Mouse (Mus musculus) limb, embryonic 12.5 days (tissue): ENCODE data around the gene Sbsn. TPM values are rescaled to one million over a fixed set of nuclear protein-coding genes. Genes with fewer than 3 reads are reported as not detected.

ENCODE experiments used
- ATAC-seq: fragments of 200-750 bp; cut with Nextera tagmentation; 2 replicates; pipeline ENCODE4 v1.8.0; 2017; ENCODE audit warnings: low read depth, moderate TSS enrichment; ENCODE audit not compliant: insufficient number of reproducible peaks, insufficient read depth, low FRiP score, low TSS enrichment
- H3K27ac ChIP-seq: fragments of 300-500 bp; sonication (generic); 2 replicates; pipeline ENCODE4 v1.5.1; 2016; ENCODE audit warnings: mild to moderate bottlenecking, moderate library complexity
- H3K27me3 ChIP-seq: fragments of 300-500 bp; sonication (generic); 2 replicates; pipeline ENCODE4 v1.6.1; 2016; ENCODE audit warnings: mild to moderate bottlenecking, moderate library complexity
- H3K36me3 ChIP-seq: fragments of 300-500 bp; sonication (generic); 2 replicates; pipeline ENCODE4 v1.6.1; 2016; ENCODE audit warnings: mild to moderate bottlenecking, moderate library complexity
- H3K4me1 ChIP-seq: fragments of 300-500 bp; sonication (generic); replicated peaks from 2 replicates; pipeline ENCODE4 v1.6.1; 2016
- H3K4me2 ChIP-seq: fragments of 300-500 bp; sonication (generic); 2 replicates; pipeline ENCODE4 v1.6.1; 2016; ENCODE audit warnings: mild to moderate bottlenecking, moderate library complexity
- H3K4me3 ChIP-seq: fragments of 300-500 bp; sonication (generic); replicated peaks from 2 replicates; pipeline ENCODE4 v1.5.1; 2016; ENCODE audit warnings: mild to moderate bottlenecking
- H3K9ac ChIP-seq: fragments of 300-500 bp; sonication (generic); replicated peaks from 2 replicates; pipeline ENCODE4 v1.6.1; 2016; ENCODE audit warnings: mild to moderate bottlenecking, moderate library complexity
- H3K9me3 ChIP-seq: fragments of 300-500 bp; sonication (generic); 2 replicates; pipeline ENCODE4 v1.6.1; 2016; ENCODE audit warnings: mild to moderate bottlenecking, moderate library complexity
- WGBS: fragments of 180-500 bp; shearing (Covaris S2); methylation state at CpG from one replicate; pipeline ENCODE4 v1.1.7; 2016; 5-methylcytosine and 5-hydroxymethylcytosine counted together
- polyA plus RNA-seq: library from polyadenylated mRNA; unstranded; fragments of >200 nt; fragmentation: Nextera tagmentation; extraction: Ambion mirVana; gene quantifications from 2 replicates; pipeline ENCODE4 v1.2.1, GENCODE M21; 2016

The Sbsn gene
- polyA plus RNA-seq, 1 experiment from 2014 or later: 1.7 TPM

GRCm38 (mm10) chr7:30758853-30759252, 7.6 kb downstream of the Sbsn start:
- no peak overlapping the region for H3K4me2 ChIP-seq
- no peak overlapping the region for H3K27ac ChIP-seq
- H3K27me3 ChIP-seq: peaks cover 2% of the 10 kb centered on the region; the same call in 1 of the 2 replicates
- no peak overlapping the region for H3K9ac ChIP-seq
- peaks cover 11% of the 10 kb centered on the region for H3K9me3 ChIP-seq
- no peak overlapping the region for H3K4me3 ChIP-seq
- peaks cover 28% of the 10 kb centered on the region for H3K36me3 ChIP-seq
- 23% methylated on average over 4 of the region's 4 CpGs for WGBS
- H3K4me1 ChIP-seq: no peaks in the 10 kb centered on the region
- ATAC-seq: no peak

DNA sequence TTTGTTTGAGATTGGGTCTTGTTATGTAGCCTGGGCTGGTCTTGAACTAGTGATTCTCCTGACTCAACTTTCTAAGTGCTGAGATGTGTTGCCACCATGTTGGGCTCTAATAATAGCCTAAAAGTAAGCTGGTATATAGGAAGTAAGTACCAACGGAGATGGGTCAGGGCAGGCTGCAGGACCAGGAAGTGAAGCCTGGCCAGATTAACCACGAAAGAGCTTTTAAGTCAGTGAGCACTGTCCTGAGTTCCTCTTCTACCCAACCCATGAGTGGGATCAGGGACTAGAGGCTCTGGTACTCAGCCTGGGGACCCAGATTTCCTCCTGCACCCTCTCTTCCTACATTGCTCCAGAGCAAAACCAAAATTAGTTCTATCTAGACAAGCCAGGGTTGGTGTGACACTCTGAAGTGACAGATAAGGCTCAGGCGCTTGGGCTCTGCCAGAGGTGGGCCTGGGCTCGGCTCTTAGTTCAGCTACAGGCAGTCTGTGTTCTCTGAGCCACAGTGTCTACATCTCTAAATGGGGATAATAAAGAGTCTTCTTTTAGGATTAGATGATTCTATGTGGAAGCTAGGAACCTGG, 10.6 kb downstream of the Sbsn start:
- Histone ChIP-seq H3K27me3 (peaks cover 22% of the 10 kb centered on the region), H3K4me2 (no peak overlapping the region), H3K4me1 (no peaks in the 10 kb centered on the region), H3K9ac (no peak overlapping the region), H3K4me3 (no peak overlapping the region), H3K27ac (no peak overlapping the region), H3K36me3 (no peaks in the 10 kb centered on the region), H3K9me3 (no peaks in the 10 kb centered on the region)
- WGBS: 78% methylated on average over 4 of the region's 4 CpGs
- ATAC-seq: no peak

GRCm38 (mm10) chr7:30763456-30763855, 12.2 kb downstream of the Sbsn start, which contains the start of gene Dmkn:
Gene Dmkn (plus strand): TSS chr7:30763756.
- H3K4me3 ChIP-seq: no peak within 1 kb of the TSS

DNA sequence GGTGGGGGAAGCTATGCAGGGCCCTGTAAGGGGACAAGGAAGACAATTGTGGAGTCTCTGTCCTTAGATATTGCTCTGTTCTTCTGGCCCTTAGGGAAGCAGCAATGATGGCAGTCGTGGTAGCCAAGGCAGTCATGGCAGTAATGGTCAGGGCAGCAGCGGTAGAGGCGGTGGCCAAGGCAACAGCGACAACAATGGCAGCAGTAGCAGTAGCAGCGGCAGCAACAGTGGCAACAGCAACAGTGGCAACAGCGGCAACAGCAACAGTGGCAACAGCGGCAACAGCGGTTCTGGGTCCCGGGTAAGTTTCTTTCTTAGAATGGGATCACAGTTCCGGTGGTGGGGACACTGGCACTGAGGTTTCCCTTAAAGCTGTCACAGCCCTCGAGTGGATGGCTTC, 13.9 kb downstream of the Sbsn start:
- ATAC-seq: no peak
- Histone ChIP-seq H3K9me3 (no peaks in the 10 kb centered on the region), H3K4me3 (no peak overlapping the region), H3K9ac (no peak overlapping the region; the same call in 1 of the 2 replicates), H3K4me1 (no peaks in the 10 kb centered on the region), H3K27me3 (peaks cover 27% of the 10 kb centered on the region), H3K36me3 (no peaks in the 10 kb centered on the region), H3K4me2 (peak overlapping the region; percentile 17; the same call in 1 of the 2 replicates), H3K27ac (no peak overlapping the region)
- 35% methylated on average over 11 of the region's 11 CpGs for WGBS

More at GRCm38 (mm10) chr7:30763456-30763855, 12.2 kb downstream of the Sbsn start, which contains the start of gene Dmkn:
- Histone ChIP-seq H3K27ac (no peak within 1 kb of the TSS), H3K9ac (no peak within 1 kb of the TSS), H3K36me3 (no peaks in the 10 kb centered on the region), H3K9me3 (no peaks in the 10 kb centered on the region), H3K27me3 (peaks cover 22% of the 10 kb centered on the region), H3K4me2 (no peak within 1 kb of the TSS), H3K4me1 (no peaks in the 10 kb centered on the region)
- 49% methylated on average over 5 of the region's 5 CpGs for WGBS
- ATAC-seq: no peak

- no peak for ATAC-seq
- no peaks in the 10 kb centered on the region for H3K36me3 ChIP-seq
- H3K4me1 ChIP-seq: no peaks in the 10 kb centered on the region
- H3K27me3 ChIP-seq: peaks cover 27% of the 10 kb centered on the region
- peaks cover 3% of the 10 kb centered on the region; the same call in 1 of the 2 replicates for H3K9me3 ChIP-seq
- no peak overlapping the region for H3K27ac ChIP-seq
- H3K9ac ChIP-seq: no peak overlapping the region
- H3K4me2 ChIP-seq: no peak overlapping the region
- no peak overlapping the region for H3K4me3 ChIP-seq
- 86% methylated on average over 4 of the region's 4 CpGs for WGBS
These were observed 15.1 kb downstream of the Sbsn start for GRCm38 (mm10) chr7:30766408-30766807.

GRCm38 (mm10) chr7:30769236-30769635, 18.0 kb downstream of the Sbsn start:
- H3K4me3 ChIP-seq: no peak overlapping the region
- H3K9me3 ChIP-seq: peaks cover 3% of the 10 kb centered on the region; the same call in 1 of the 2 replicates
- H3K4me2 ChIP-seq: no peak overlapping the region
- no peak overlapping the region for H3K27ac ChIP-seq
- H3K36me3 ChIP-seq: no peaks in the 10 kb centered on the region
- 34% methylated on average over 9 of the region's 9 CpGs for WGBS
- H3K9ac ChIP-seq: no peak overlapping the region
- no peaks in the 10 kb centered on the region for H3K4me1 ChIP-seq
- no peak for ATAC-seq
- H3K27me3 ChIP-seq: peaks cover 21% of the 10 kb centered on the region

- Histone ChIP-seq H3K36me3 (no peaks in the 10 kb centered on the region), H3K27ac (no peak overlapping the region), H3K9ac (no peak overlapping the region), H3K4me1 (no peaks in the 10 kb centered on the region), H3K4me3 (no peak overlapping the region), H3K4me2 (no peak overlapping the region), H3K27me3 (no peaks in the 10 kb centered on the region), H3K9me3 (peaks cover 3% of the 10 kb centered on the region; the same call in 1 of the 2 replicates)
- ATAC-seq: no peak
- WGBS: 92% methylated on average over 9 of the region's 9 CpGs
These were observed 24.8 kb downstream of the Sbsn start for GRCm38 (mm10) chr7:30776104-30776503.

GRCm38 (mm10) chr7:30777081-30777579, 25.9 kb downstream of the Sbsn start:
- no peak overlapping the region for H3K9ac ChIP-seq
- H3K27me3 ChIP-seq: no peaks in the 10 kb centered on the region
- no peaks in the 10 kb centered on the region for H3K4me1 ChIP-seq
- ATAC-seq: no peak
- no peaks in the 10 kb centered on the region for H3K9me3 ChIP-seq
- no peaks in the 10 kb centered on the region for H3K36me3 ChIP-seq
- WGBS: 57% methylated on average over 7 of the region's 7 CpGs
- H3K27ac ChIP-seq: no peak overlapping the region
- H3K4me2 ChIP-seq: no peak overlapping the region
- H3K4me3 ChIP-seq: no peak overlapping the region

GRCm38 (mm10) chr7:30777911-30778310, 26.6 kb downstream of the Sbsn start:
- H3K9me3 ChIP-seq: no peaks in the 10 kb centered on the region
- H3K27me3 ChIP-seq: no peaks in the 10 kb centered on the region
- H3K9ac ChIP-seq: 0 out of 2 replicates have a peak overlapping the region, but pooled peaks have one; percentile 23
- no peak overlapping the region for H3K4me3 ChIP-seq
- H3K4me2 ChIP-seq: no peak overlapping the region
- no peak overlapping the region for H3K27ac ChIP-seq
- 71% methylated on average over 1 of the region's 1 CpGs for WGBS
- H3K36me3 ChIP-seq: no peaks in the 10 kb centered on the region
- ATAC-seq: no peak
- no peaks in the 10 kb centered on the region for H3K4me1 ChIP-seq

GRCm38 (mm10) chr7:30781792-30782191, 30.5 kb downstream of the Sbsn start:
- Histone ChIP-seq H3K36me3 (no peaks in the 10 kb centered on the region), H3K4me2 (no peak overlapping the region), H3K4me1 (no peaks in the 10 kb centered on the region), H3K27ac (no peak overlapping the region), H3K9me3 (no peaks in the 10 kb centered on the region), H3K27me3 (no peaks in the 10 kb centered on the region), H3K4me3 (no peak overlapping the region), H3K9ac (no peak overlapping the region)
- 82% methylated on average over 4 of the region's 4 CpGs for WGBS
- no peak for ATAC-seq

DNA sequence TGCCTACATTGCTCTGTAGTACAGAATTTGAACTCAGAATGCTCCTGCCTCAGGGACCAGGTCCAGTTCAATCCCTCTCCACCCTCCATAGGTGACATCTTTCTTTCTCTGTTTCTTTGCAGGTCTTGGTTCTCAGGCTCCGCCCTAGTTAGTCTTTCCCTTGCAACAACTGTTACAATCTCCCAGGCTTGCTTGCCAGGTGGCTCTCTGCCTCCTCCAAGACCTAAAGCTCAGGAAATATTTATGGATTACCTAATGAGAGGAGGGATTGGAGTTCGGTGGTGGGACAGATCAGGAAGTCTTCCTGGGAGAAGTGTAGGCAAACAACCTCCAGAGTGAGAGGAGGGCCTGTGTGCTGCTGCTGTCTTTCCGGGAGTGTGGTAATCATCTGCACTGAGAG, 31.4 kb downstream of the Sbsn start:
- Histone ChIP-seq H3K9ac (no peak overlapping the region), H3K27me3 (peaks cover 2% of the 10 kb centered on the region; the same call in 1 of the 2 replicates), H3K4me3 (no peak overlapping the region), H3K9me3 (no peaks in the 10 kb centered on the region), H3K4me1 (no peaks in the 10 kb centered on the region), H3K4me2 (no peak overlapping the region), H3K27ac (no peak overlapping the region), H3K36me3 (no peaks in the 10 kb centered on the region)
- ATAC-seq: no peak
- WGBS: 71% methylated on average over 3 of the region's 3 CpGs

DNA sequence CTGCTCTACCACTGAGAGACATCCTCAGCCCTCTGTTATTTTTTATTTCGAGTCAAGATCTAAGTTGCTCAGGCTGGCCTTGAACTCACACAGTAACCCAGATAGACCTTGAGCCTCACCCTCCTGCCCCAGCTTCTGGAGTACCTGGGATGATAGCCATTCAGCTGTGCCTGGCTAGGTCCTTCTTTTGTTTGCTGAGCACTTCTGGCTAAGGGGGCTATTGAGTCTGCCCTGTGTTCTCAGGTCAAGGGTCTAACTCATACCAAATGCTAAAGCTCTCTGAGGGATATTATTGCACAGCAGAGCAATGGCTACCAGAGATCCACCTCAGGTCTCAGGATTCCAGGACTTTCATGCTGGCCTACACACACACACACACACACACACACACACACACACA, 33.9 kb downstream of the Sbsn start:
- no peak overlapping the region for H3K4me2 ChIP-seq
- no peak overlapping the region for H3K9ac ChIP-seq
- H3K9me3 ChIP-seq: no peaks in the 10 kb centered on the region
- no peak overlapping the region for H3K27ac ChIP-seq
- peaks cover 14% of the 10 kb centered on the region for H3K27me3 ChIP-seq
- H3K4me1 ChIP-seq: no peaks in the 10 kb centered on the region
- no peak overlapping the region for H3K4me3 ChIP-seq
- ATAC-seq: no peak
- H3K36me3 ChIP-seq: no peaks in the 10 kb centered on the region
- 93% methylated on average over 1 of the region's 1 CpGs for WGBS
